Mouse (Mus musculus) adrenal gland (tissue): Measurements from ENCODE around the gene Vgll4.

Source experiments
- intact Hi-C: fragments of 180-260 bp; cut with DNase I; formaldehyde crosslinking; loops from one replicate; pipeline ENCODE4 v1.15.1; 2025

Gene Vgll4

GRCm38 (mm10) chr6:114899652-114900051, 70.1 kb downstream of the Vgll4 start:
- intact Hi-C loops = no loop called here

GRCm38 (mm10) chr6:114898949-114899348, 70.8 kb downstream of the Vgll4 start:
- intact Hi-C loops = no loop called here

GRCm38 (mm10) chr6:114896281-114896680, 73.5 kb downstream of the Vgll4 start:
- intact Hi-C loops = no loop called here

- intact Hi-C loops = no loop called here
Measured at GRCm38 (mm10) chr6:114895191-114895590, 74.6 kb downstream of the Vgll4 start.

- intact Hi-C loops = no loop called here
Measured at GRCm38 (mm10) chr6:114894548-114895106, 75.2 kb downstream of the Vgll4 start.

- intact Hi-C loops = no loop called here
Measured at GRCm38 (mm10) chr6:114893427-114894209, 76.2 kb downstream of the Vgll4 start.

- intact Hi-C loops = no loop called here
Measured at GRCm38 (mm10) chr6:114892363-114892762, 77.4 kb downstream of the Vgll4 start.

- intact Hi-C loops = no loop called here
Measured at GRCm38 (mm10) chr6:114891771-114892170, 78.0 kb downstream of the Vgll4 start.

GRCm38 (mm10) chr6:114891272-114891671, 78.5 kb downstream of the Vgll4 start:
- intact Hi-C loops = no loop called here

- intact Hi-C loops = no loop called here
Measured at GRCm38 (mm10) chr6:114890411-114891115, 79.2 kb downstream of the Vgll4 start.

GRCm38 (mm10) chr6:114889971-114890370, 79.8 kb downstream of the Vgll4 start:
- intact Hi-C loops = loop anchor here (10.0 kb wide), 1 partner anchor 105 kb away; no protein-coding TSS in a partner anchor

- intact Hi-C loops = loop anchor here (10.0 kb wide), 1 partner anchor 104 kb away; no protein-coding TSS in a partner anchor
Measured at GRCm38 (mm10) chr6:114888922-114889321, 80.9 kb downstream of the Vgll4 start.

- intact Hi-C loops = loop anchor here (10.0 kb wide), 1 partner anchor 102 kb away; no protein-coding TSS in a partner anchor
Measured at GRCm38 (mm10) chr6:114886504-114887361, 83.1 kb downstream of the Vgll4 start.

GRCm38 (mm10) chr6:114886012-114886411, 83.8 kb downstream of the Vgll4 start:
- intact Hi-C loops = loop anchor here (10.0 kb wide), 1 partner anchor 101 kb away; no protein-coding TSS in a partner anchor

GRCm38 (mm10) chr6:114885129-114885528, 84.7 kb downstream of the Vgll4 start:
- intact Hi-C loops = loop anchor here (10.0 kb wide), 1 partner anchor 100 kb away; no protein-coding TSS in a partner anchor

- intact Hi-C loops = loop anchor here (10.0 kb wide), 1 partner anchor 98 kb away; no protein-coding TSS in a partner anchor
Measured at GRCm38 (mm10) chr6:114883261-114883740, 86.5 kb downstream of the Vgll4 start.

- intact Hi-C loops = loop anchor here (10.0 kb wide), 1 partner anchor 98 kb away; no protein-coding TSS in a partner anchor
Measured at GRCm38 (mm10) chr6:114882675-114883074, 87.1 kb downstream of the Vgll4 start.

- intact Hi-C loops = loop anchor here (10.0 kb wide), 1 partner anchor 97 kb away; no protein-coding TSS in a partner anchor
Measured at GRCm38 (mm10) chr6:114882212-114882611, 87.6 kb downstream of the Vgll4 start.

GRCm38 (mm10) chr6:114880798-114881197, 89.0 kb downstream of the Vgll4 start:
- intact Hi-C loops = loop anchor here (10.0 kb wide), 1 partner anchor 96 kb away; no protein-coding TSS in a partner anchor

- intact Hi-C loops = loop anchor here (5.0 kb wide), 1 partner anchor 38 kb away; no protein-coding TSS in a partner anchor
Measured at GRCm38 (mm10) chr6:114878841-114879520, 90.8 kb downstream of the Vgll4 start.
